Mouse (Mus musculus): ENCODE results near the gene Krt79. TPM values are rescaled to one million over a fixed set of nuclear protein-coding genes. Genes with fewer than 3 reads are reported as not detected.

Krt79 gene
- polyA plus RNA-seq, 1 experiment, result 0.40 TPM

DNA sequence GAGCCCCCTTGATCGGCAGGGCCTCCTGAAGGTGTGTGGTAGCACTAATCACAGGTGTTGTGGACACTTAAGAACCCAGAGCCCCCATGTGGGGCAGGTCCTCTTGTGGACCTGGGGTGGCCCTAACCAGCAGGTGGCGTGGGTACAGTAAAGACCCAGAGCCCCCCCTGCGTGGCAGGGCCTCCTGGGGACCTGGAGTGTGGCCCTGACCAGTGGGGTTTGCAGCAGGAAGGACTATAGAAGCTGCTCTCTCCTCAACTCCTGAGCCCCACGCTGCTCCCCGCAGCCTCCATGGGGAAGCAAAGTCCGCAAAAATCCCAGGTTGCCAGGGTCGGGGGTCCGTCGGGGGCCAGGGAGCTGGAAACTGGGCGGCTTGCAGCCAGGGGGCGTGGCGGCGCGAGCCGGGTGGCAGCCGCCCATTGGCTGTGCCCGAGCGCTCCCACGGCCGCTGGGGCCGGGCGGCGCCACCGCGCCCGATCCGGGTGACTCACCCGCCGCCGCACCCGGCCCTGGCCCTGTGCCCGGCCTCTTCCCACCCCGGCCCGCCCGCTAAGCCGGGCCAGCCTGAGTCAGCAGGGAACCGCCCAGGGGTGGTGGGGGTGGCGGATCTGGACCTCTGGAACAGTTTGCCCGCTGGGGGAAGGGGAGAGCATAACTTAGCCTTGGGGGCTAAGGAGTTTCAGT is 37.1 kb upstream of the Krt79 start:
- Histone ChIP-seq H3K36me3 (ENCODE audit: control insufficient read depth, insufficient read depth, low read length) (no peaks in the 10 kb centered on the region), H3K4me3 (ENCODE audit: control insufficient read depth, low read depth, low read length) (no peak overlapping the region; the same call in 1 of the 2 replicates), H3K4me1 (ENCODE audit: control insufficient read depth, insufficient read depth, low read length) (peaks cover 18% of the 10 kb centered on the region), H3K27me3 (ENCODE audit: control insufficient read depth, insufficient read depth, low read length) (no peaks in the 10 kb centered on the region), H3K27ac (ENCODE audit: control insufficient read depth, insufficient read depth, low read depth, low read length) (peak overlapping the region; percentile 41; the same call in 1 of the 2 replicates)
- TF ChIP-seq POLR2A (IDR thresholded peaks at IDR 0.05; ENCODE audit: control insufficient read depth, low read depth, low read length) (no peak), CTCF (IDR thresholded peaks at IDR 0.05; ENCODE audit: control insufficient read depth, insufficient read depth, insufficient replicate concordance, low read depth, low read length) (no peak)

- H3K27me3 ChIP-seq (ENCODE audit: control insufficient read depth, insufficient read depth, low read length), result no peaks in the 10 kb centered on the region
- TF ChIP-seq CTCF (IDR thresholded peaks at IDR 0.05; ENCODE audit: control insufficient read depth, insufficient read depth, insufficient replicate concordance, low read depth, low read length) (no peak), POLR2A (IDR thresholded peaks at IDR 0.05; ENCODE audit: control insufficient read depth, low read depth, low read length) (no peak)
- H3K36me3 ChIP-seq (ENCODE audit: control insufficient read depth, insufficient read depth, low read length), result no peaks in the 10 kb centered on the region
- H3K27ac ChIP-seq (ENCODE audit: control insufficient read depth, insufficient read depth, low read depth, low read length), result peak overlapping the region; percentile 41; the same call in 1 of the 2 replicates
- H3K4me3 ChIP-seq (ENCODE audit: control insufficient read depth, low read depth, low read length), result no peak overlapping the region
- H3K4me1 ChIP-seq (ENCODE audit: control insufficient read depth, insufficient read depth, low read length), result peaks cover 18% of the 10 kb centered on the region
Measured at GRCm38 (mm10) chr15:101976641-101977040, 36.5 kb upstream of the Krt79 start.

DNA sequence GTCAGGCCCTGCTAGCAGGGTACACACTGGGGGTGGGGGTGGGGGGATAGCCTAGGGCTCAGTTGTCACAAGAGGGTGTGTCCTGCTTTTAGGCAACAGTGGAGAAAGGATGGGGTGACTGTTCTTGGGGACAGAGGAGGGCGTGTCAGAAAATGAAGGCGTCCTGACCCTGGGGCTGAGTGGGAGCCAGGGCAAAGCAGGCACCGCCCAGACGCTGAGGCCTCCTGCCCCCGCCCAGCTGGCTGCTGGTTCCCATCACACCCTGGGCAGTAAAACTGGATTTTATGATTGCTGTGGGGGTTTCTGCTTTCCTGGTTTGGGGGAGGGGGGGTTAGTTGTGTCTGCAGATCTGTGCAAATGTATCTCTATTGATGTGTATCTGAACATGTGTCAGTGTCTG is 35.9 kb upstream of the Krt79 start:
- TF ChIP-seq CTCF (IDR thresholded peaks at IDR 0.05; ENCODE audit: control insufficient read depth, insufficient read depth, insufficient replicate concordance, low read depth, low read length) (no peak), POLR2A (IDR thresholded peaks at IDR 0.05; ENCODE audit: control insufficient read depth, low read depth, low read length) (no peak)
- peaks cover 18% of the 10 kb centered on the region for H3K4me1 ChIP-seq (ENCODE audit: control insufficient read depth, insufficient read depth, low read length)
- H3K4me3 ChIP-seq (ENCODE audit: control insufficient read depth, low read depth, low read length), result no peak overlapping the region
- no peaks in the 10 kb centered on the region for H3K36me3 ChIP-seq (ENCODE audit: control insufficient read depth, insufficient read depth, low read length)
- H3K27me3 ChIP-seq (ENCODE audit: control insufficient read depth, insufficient read depth, low read length), result no peaks in the 10 kb centered on the region
- no peak overlapping the region for H3K27ac ChIP-seq (ENCODE audit: control insufficient read depth, insufficient read depth, low read depth, low read length)

- peaks cover 18% of the 10 kb centered on the region for H3K4me1 ChIP-seq (ENCODE audit: control insufficient read depth, insufficient read depth, low read length)
- H3K27me3 ChIP-seq (ENCODE audit: control insufficient read depth, insufficient read depth, low read length), result no peaks in the 10 kb centered on the region
- H3K27ac ChIP-seq (ENCODE audit: control insufficient read depth, insufficient read depth, low read depth, low read length), result no peak overlapping the region
- no peaks in the 10 kb centered on the region for H3K36me3 ChIP-seq (ENCODE audit: control insufficient read depth, insufficient read depth, low read length)
- H3K4me3 ChIP-seq (ENCODE audit: control insufficient read depth, low read depth, low read length), result no peak overlapping the region
- no peak for TF ChIP-seq POLR2A (IDR thresholded peaks at IDR 0.05; ENCODE audit: control insufficient read depth, low read depth, low read length)
- TF ChIP-seq CTCF (IDR thresholded peaks at IDR 0.05; ENCODE audit: control insufficient read depth, insufficient read depth, insufficient replicate concordance, low read depth, low read length), result no peak
Measured at GRCm38 (mm10) chr15:101974083-101974845, 34.1 kb upstream of the Krt79 start.

DNA sequence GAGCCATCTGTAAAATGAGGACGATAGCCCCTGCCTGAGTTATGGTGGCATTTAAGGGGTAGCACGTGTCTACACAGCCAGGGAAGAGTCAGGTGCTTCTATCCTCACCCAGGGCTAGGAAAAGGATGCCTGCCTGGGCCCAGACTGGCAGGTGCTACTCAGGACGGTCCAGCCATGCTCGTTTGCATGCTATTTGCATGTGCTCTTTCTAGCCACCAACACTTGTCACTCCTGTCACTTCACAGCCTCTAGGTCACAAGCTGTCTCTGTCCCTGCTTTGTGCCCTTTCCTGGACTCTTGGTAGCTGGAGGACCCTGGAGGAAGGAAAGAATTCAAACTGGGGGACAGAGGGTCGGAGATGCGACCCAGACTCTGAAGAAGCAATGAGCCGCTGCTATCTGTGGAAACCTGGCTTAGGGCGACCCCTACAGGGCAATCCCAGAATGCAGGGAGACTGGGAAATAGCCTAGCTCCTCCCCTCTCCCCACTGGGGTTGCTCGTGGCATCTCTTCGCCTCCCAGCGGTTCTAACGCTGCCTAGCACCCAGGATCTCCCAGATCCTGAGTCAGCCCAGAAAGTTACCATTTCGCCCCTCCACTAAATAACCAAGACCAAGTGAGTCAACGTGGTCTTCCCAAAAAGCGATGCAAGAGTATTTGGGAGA is 33.4 kb upstream of the Krt79 start:
- Histone ChIP-seq H3K4me3 (ENCODE audit: control insufficient read depth, low read depth, low read length) (no peak overlapping the region), H3K4me1 (ENCODE audit: control insufficient read depth, insufficient read depth, low read length) (peaks cover 18% of the 10 kb centered on the region), H3K36me3 (ENCODE audit: control insufficient read depth, insufficient read depth, low read length) (no peaks in the 10 kb centered on the region), H3K27ac (ENCODE audit: control insufficient read depth, insufficient read depth, low read depth, low read length) (no peak overlapping the region), H3K27me3 (ENCODE audit: control insufficient read depth, insufficient read depth, low read length) (no peaks in the 10 kb centered on the region)
- TF ChIP-seq CTCF (IDR thresholded peaks at IDR 0.05; ENCODE audit: control insufficient read depth, insufficient read depth, insufficient replicate concordance, low read depth, low read length), result peak; percentile 96
- TF ChIP-seq POLR2A (IDR thresholded peaks at IDR 0.05; ENCODE audit: control insufficient read depth, low read depth, low read length), result no peak

- TF ChIP-seq CTCF (IDR thresholded peaks at IDR 0.05; ENCODE audit: control insufficient read depth, insufficient read depth, insufficient replicate concordance, low read depth, low read length), result peak; percentile 74
- TF ChIP-seq POLR2A (IDR thresholded peaks at IDR 0.05; ENCODE audit: control insufficient read depth, low read depth, low read length), result no peak
- peaks cover 5% of the 10 kb centered on the region; the same call in 1 of the 2 replicates for H3K4me1 ChIP-seq (ENCODE audit: control insufficient read depth, insufficient read depth, low read length)
- no peak overlapping the region for H3K4me3 ChIP-seq (ENCODE audit: control insufficient read depth, low read depth, low read length)
- H3K36me3 ChIP-seq (ENCODE audit: control insufficient read depth, insufficient read depth, low read length), result no peaks in the 10 kb centered on the region
- H3K27ac ChIP-seq (ENCODE audit: control insufficient read depth, insufficient read depth, low read depth, low read length), result no peak overlapping the region
- H3K27me3 ChIP-seq (ENCODE audit: control insufficient read depth, insufficient read depth, low read length), result no peaks in the 10 kb centered on the region
Measured at GRCm38 (mm10) chr15:101970536-101970935, 30.4 kb upstream of the Krt79 start.

DNA sequence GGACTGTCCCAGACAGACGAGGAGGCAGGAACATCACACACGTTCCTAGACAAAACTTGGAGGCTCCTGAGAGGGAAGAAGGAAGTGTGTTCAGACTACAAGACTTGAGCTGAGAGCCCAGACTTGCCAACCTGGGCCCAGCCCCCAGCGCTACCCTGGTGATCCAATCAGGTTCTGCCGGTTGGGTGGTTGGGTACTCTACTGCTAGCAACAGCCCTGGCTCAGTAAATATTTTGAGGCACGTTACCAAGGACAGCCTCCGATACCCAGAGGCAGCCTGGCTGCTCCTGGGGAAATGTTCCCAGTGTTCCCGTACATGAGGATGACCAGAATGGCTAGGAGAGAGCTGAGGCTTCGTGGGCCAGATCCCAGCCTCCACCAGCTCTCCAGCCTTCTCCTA is 26.7 kb upstream of the Krt79 start:
- no peak overlapping the region for H3K4me3 ChIP-seq (ENCODE audit: control insufficient read depth, low read depth, low read length)
- H3K36me3 ChIP-seq (ENCODE audit: control insufficient read depth, insufficient read depth, low read length), result no peaks in the 10 kb centered on the region
- no peaks in the 10 kb centered on the region for H3K27me3 ChIP-seq (ENCODE audit: control insufficient read depth, insufficient read depth, low read length)
- no peak for TF ChIP-seq CTCF (IDR thresholded peaks at IDR 0.05; ENCODE audit: control insufficient read depth, insufficient read depth, insufficient replicate concordance, low read depth, low read length)
- no peak for TF ChIP-seq POLR2A (IDR thresholded peaks at IDR 0.05; ENCODE audit: control insufficient read depth, low read depth, low read length)
- H3K4me1 ChIP-seq (ENCODE audit: control insufficient read depth, insufficient read depth, low read length), result no peaks in the 10 kb centered on the region
- no peak overlapping the region for H3K27ac ChIP-seq (ENCODE audit: control insufficient read depth, insufficient read depth, low read depth, low read length)
